Mouse (Mus musculus): ENCODE data around the gene Eml2. TPM values are rescaled to one million over a fixed set of nuclear protein-coding genes. Genes with fewer than 3 reads are reported as not detected.
"Not testable (repeated sequence)": the region's sequence is repeated elsewhere in the genome, so short reads cannot be mapped to it uniquely, and the experiment has no call there.

The Eml2 gene
- polyA plus RNA-seq, 1 experiment from 2014 or later: 12.5 TPM

- Histone ChIP-seq H3K4me1 (peaks cover 22% of the 10 kb centered on the region), H3K27me3 (no peaks in the 10 kb centered on the region), H3K4me3 (peak within 1 kb of the TSS; percentile 64), H3K9ac (replicated peaks) (peak within 1 kb of the TSS; percentile 71), H3K36me3 (peaks cover 19% of the 10 kb centered on the region), H3K27ac (replicated peaks) (peak within 1 kb of the TSS; percentile 88), H3K4me2 (replicated peaks) (peak within 1 kb of the TSS; percentile 88), H3K9me3 (no peaks in the 10 kb centered on the region)
- peak; percentile 98 for ATAC-seq (replicated peaks)
- WGBS: under 1% methylated on average over 43 of the region's 43 CpGs
Measured at GRCm38 (mm10) chr7:19148875-19149541, 27.2 kb upstream of the Eml2 start, which contains the start of gene Qpctl. Gene Qpctl, minus strand, starts transcription at chr7:19149291.

DNA sequence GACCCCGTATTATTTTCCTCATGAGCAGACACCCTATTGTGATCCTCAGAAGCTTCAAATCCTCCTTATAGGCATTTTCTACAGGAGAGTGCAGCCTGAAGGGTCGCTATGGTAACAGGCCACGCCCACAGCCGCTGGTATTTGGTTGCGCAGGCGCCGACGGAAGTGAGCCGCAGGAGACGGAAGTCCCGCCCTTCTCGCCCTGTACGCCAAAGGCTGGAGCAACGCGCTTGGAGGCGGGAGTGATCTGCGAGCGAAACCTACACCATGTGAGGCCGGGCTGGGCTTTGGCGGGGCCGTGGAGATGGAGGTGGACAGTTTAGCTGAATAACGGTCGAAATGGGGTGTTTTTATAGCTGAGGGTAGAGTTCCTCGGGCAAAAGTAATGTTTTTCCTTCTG is 26.6 kb upstream of the Eml2 start, which contains the start of gene Snrpd2:
TSS of gene Snrpd2 (plus strand) at position 97 of the 400 bp plus-strand sequence.
- Histone ChIP-seq H3K27ac (replicated peaks) (peak within 1 kb of the TSS; percentile 88), H3K4me3 (peak within 1 kb of the TSS; percentile 64), H3K27me3 (no peaks in the 10 kb centered on the region), H3K4me2 (replicated peaks) (peak within 1 kb of the TSS; percentile 88), H3K36me3 (peaks cover 22% of the 10 kb centered on the region), H3K9ac (replicated peaks) (peak within 1 kb of the TSS; percentile 71), H3K9me3 (no peaks in the 10 kb centered on the region), H3K4me1 (peaks cover 22% of the 10 kb centered on the region)
- under 1% methylated on average over 24 of the region's 24 CpGs for WGBS
- peak; percentile 91 for ATAC-seq (replicated peaks)

- H3K9ac ChIP-seq (replicated peaks): not testable (repeated sequence)
Measured at GRCm38 (mm10) chr7:19151121-19151520, 25.1 kb upstream of the Eml2 start.

GRCm38 (mm10) chr7:19154796-19155195 is 21.4 kb upstream of the Eml2 start:
- WGBS: 65% methylated on average over 8 of the region's 8 CpGs
- H3K9ac ChIP-seq (replicated peaks): no peak overlapping the region
- no peak overlapping the region for H3K4me3 ChIP-seq
- peaks cover 5% of the 10 kb centered on the region; the same call in 1 of the 2 replicates for H3K27me3 ChIP-seq
- H3K4me1 ChIP-seq: peaks cover 38% of the 10 kb centered on the region
- no peak for ATAC-seq (replicated peaks)
- H3K4me2 ChIP-seq (replicated peaks): no peak overlapping the region
- no peak overlapping the region for H3K27ac ChIP-seq (replicated peaks)
- H3K36me3 ChIP-seq: peaks cover 22% of the 10 kb centered on the region
- no peaks in the 10 kb centered on the region for H3K9me3 ChIP-seq

More at GRCm38 (mm10) chr7:19151121-19151520, 25.1 kb upstream of the Eml2 start:
- WGBS: 90% methylated on average over 10 of the region's 10 CpGs
- not testable (repeated sequence) for H3K27me3 ChIP-seq; H3K27ac ChIP-seq (replicated peaks); H3K9me3 ChIP-seq; ATAC-seq (replicated peaks)
- H3K4me1 ChIP-seq: peaks cover 22% of the 10 kb centered on the region
- H3K4me2 ChIP-seq (replicated peaks): 0 out of 2 replicates have a peak overlapping the region, but pooled peaks have one; percentile 88
- peaks cover 22% of the 10 kb centered on the region for H3K36me3 ChIP-seq
- H3K4me3 ChIP-seq: 0 out of 2 replicates have a peak overlapping the region, but pooled peaks have one; percentile 64

- ATAC-seq (replicated peaks): no peak
- Histone ChIP-seq H3K9me3 (no peaks in the 10 kb centered on the region), H3K9ac (replicated peaks) (no peak overlapping the region), H3K4me2 (replicated peaks) (no peak overlapping the region), H3K27ac (replicated peaks) (no peak overlapping the region), H3K27me3 (peaks cover 5% of the 10 kb centered on the region; the same call in 1 of the 2 replicates), H3K36me3 (peaks cover 22% of the 10 kb centered on the region), H3K4me3 (no peak overlapping the region), H3K4me1 (peaks cover 36% of the 10 kb centered on the region)
- 50% methylated on average over 13 of the region's 13 CpGs for WGBS
Measured at GRCm38 (mm10) chr7:19155825-19156475, 20.3 kb upstream of the Eml2 start.

DNA sequence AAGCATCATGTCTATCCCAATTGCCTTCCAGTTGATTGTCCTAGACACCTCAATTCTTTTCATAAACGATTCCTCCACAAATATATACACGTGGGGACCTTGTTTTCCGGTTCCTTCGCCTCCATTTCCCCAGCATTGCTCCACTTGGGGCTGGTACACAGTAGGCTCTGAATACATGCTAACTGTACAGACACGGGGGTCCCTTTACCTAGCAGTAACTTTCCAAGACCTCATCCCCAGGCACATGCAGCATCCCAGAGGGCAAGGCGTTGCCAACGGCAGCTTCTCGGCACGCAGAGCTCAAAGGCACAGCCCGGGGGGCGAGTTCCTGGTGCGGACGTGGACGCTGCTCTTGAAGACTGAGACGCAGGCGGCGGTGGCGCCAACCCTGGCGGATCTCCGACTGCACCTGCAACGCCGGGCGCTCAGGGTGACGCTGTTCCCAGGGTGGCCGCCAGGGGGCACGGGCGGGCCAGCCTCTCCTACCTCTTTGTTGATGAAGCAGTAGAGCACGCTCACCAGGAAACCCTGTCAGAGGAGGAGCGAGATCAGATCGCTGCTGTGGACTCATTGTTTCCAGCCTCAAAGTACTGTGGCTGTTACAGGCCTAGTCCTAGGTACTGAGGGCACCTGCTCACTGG is 18.9 kb upstream of the Eml2 start:
- Histone ChIP-seq H3K36me3 (peaks cover 16% of the 10 kb centered on the region), H3K27ac (replicated peaks) (peak overlapping the region; percentile 90), H3K4me1 (peaks cover 33% of the 10 kb centered on the region), H3K9me3 (no peaks in the 10 kb centered on the region), H3K4me2 (replicated peaks) (peak overlapping the region; percentile 44), H3K27me3 (peaks cover 5% of the 10 kb centered on the region; the same call in 1 of the 2 replicates), H3K4me3 (peak overlapping the region; percentile 24), H3K9ac (replicated peaks) (peak overlapping the region; percentile 46)
- WGBS: 3% methylated on average over 30 of the region's 30 CpGs
- ATAC-seq (replicated peaks): peak; percentile 80

- H3K9me3 ChIP-seq: no peaks in the 10 kb centered on the region
- H3K36me3 ChIP-seq: peaks cover 6% of the 10 kb centered on the region
- no peak overlapping the region for H3K4me2 ChIP-seq (replicated peaks)
- peak overlapping the region; percentile 90 for H3K27ac ChIP-seq (replicated peaks)
- peaks cover 5% of the 10 kb centered on the region; the same call in 1 of the 2 replicates for H3K27me3 ChIP-seq
- 58% methylated on average over 11 of the region's 11 CpGs for WGBS
- no peak overlapping the region for H3K4me3 ChIP-seq
- H3K4me1 ChIP-seq: peaks cover 33% of the 10 kb centered on the region
- H3K9ac ChIP-seq (replicated peaks): no peak overlapping the region
- 0 out of 2 replicates have a peak, but pooled peaks have one; percentile 17 for ATAC-seq (replicated peaks)
Measured at GRCm38 (mm10) chr7:19158601-19159000, 17.6 kb upstream of the Eml2 start.

GRCm38 (mm10) chr7:19159411-19159810 is 16.8 kb upstream of the Eml2 start:
- Histone ChIP-seq H3K9me3 (no peaks in the 10 kb centered on the region), H3K27ac (replicated peaks) (0 out of 2 replicates have a peak overlapping the region, but pooled peaks have one; percentile 90), H3K9ac (replicated peaks) (peak overlapping the region; percentile 27; the same call in 1 of the 2 replicates), H3K36me3 (no peaks in the 10 kb centered on the region), H3K27me3 (peaks cover 5% of the 10 kb centered on the region; the same call in 1 of the 2 replicates), H3K4me2 (replicated peaks) (peak overlapping the region; percentile 58), H3K4me3 (peak overlapping the region; percentile 36; the same call in 1 of the 2 replicates), H3K4me1 (peaks cover 41% of the 10 kb centered on the region)
- 14% methylated on average over 18 of the region's 18 CpGs for WGBS
- ATAC-seq (replicated peaks): no peak

- peak overlapping the region; percentile 58 for H3K4me2 ChIP-seq (replicated peaks)
- 2% methylated on average over 20 of the region's 20 CpGs for WGBS
- H3K9me3 ChIP-seq: no peaks in the 10 kb centered on the region
- H3K4me1 ChIP-seq: peaks cover 48% of the 10 kb centered on the region
- no peaks in the 10 kb centered on the region for H3K36me3 ChIP-seq
- no peak overlapping the region for H3K27ac ChIP-seq (replicated peaks)
- 0 out of 2 replicates have a peak overlapping the region, but pooled peaks have one; percentile 16 for H3K9ac ChIP-seq (replicated peaks)
- H3K27me3 ChIP-seq: peaks cover 9% of the 10 kb centered on the region; the same call in 1 of the 2 replicates
- no peak for ATAC-seq (replicated peaks)
- peak overlapping the region; percentile 36 for H3K4me3 ChIP-seq
Measured at GRCm38 (mm10) chr7:19160115-19160514, 16.1 kb upstream of the Eml2 start.

DNA sequence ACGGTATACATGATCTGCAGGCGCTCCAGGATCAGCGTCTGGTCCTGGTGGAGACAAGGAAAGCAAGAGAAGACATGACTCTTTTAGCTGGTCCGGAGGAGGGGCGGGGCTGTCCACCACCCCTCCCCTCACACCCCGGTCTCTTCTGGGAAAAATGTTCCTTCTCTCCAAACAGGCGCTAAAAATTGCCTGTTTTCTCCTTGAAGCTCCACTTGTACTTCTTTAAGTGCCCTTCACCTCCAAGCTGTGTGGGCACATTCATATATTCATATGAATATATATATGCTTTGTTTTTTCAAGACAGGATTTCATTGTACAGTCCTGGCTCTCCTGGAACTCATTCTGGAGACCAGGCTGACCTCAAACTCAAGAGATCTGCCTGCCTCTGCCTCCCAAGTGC is 13.3 kb upstream of the Eml2 start:
- peaks cover 51% of the 10 kb centered on the region for H3K4me1 ChIP-seq
- H3K27me3 ChIP-seq: peaks cover 11% of the 10 kb centered on the region; the same call in 1 of the 2 replicates
- H3K36me3 ChIP-seq: no peaks in the 10 kb centered on the region
- no peak for ATAC-seq (replicated peaks)
- WGBS: 92% methylated on average over 7 of the region's 7 CpGs
- H3K27ac ChIP-seq (replicated peaks): no peak overlapping the region
- no peak overlapping the region for H3K4me3 ChIP-seq
- no peaks in the 10 kb centered on the region for H3K9me3 ChIP-seq
- H3K9ac ChIP-seq (replicated peaks): no peak overlapping the region
- no peak overlapping the region for H3K4me2 ChIP-seq (replicated peaks)

- 28% methylated on average over 12 of the region's 12 CpGs for WGBS
- no peaks in the 10 kb centered on the region for H3K36me3 ChIP-seq
Measured at GRCm38 (mm10) chr7:19163752-19164151, 12.5 kb upstream of the Eml2 start.

More at GRCm38 (mm10) chr7:19163752-19164151, 12.5 kb upstream of the Eml2 start:
- no peak overlapping the region for H3K27ac ChIP-seq (replicated peaks)
- no peaks in the 10 kb centered on the region for H3K9me3 ChIP-seq
- peaks cover 11% of the 10 kb centered on the region; the same call in 1 of the 2 replicates for H3K27me3 ChIP-seq
- peaks cover 42% of the 10 kb centered on the region for H3K4me1 ChIP-seq
- no peak overlapping the region for H3K9ac ChIP-seq (replicated peaks)
- H3K4me3 ChIP-seq: 0 out of 2 replicates have a peak overlapping the region, but pooled peaks have one; percentile 4
- no peak for ATAC-seq (replicated peaks)
- peak overlapping the region; percentile 39; the same call in 1 of the 2 replicates for H3K4me2 ChIP-seq (replicated peaks)

Data from forebrain, embryonic 15.5 days (tissue).